In the genomic region with DNA sequence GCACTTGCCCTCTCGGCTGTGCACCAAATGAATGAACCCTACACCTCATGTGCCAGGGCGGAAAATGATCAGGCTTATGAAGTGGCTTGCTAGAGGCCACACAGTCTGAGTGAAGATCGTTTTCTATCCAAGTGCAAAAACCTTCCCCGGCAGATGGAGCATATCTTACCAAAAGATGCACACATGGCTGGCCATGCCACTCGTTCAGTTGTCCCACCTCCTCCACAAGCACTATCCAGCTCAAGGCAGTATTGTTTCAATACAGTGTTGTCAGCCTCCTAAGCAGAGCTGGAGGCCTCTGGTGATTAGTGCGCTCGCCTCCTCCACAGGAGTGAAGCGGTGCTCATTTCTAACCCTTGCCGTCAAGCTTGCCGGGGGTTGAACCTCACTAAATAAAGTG, we compare ENCODE assay signal across 8 mouse cellular contexts.
DNase-seq lines count a peak whose midpoint lies in the region; ATAC-seq and TF ChIP-seq lines count a peak whose summit lies in the region.

No protein-coding gene starts in this region.

- no peak for TF ChIP-seq POLR2A in brain, embryonic 14.5 days (IDR thresholded peaks at IDR 0.05; ENCODE audit: borderline replicate concordance, extremely low read depth, insufficient read depth, insufficient read length, poor library complexity, severe bottlenecking)

- H3K36me3 ChIP-seq in midbrain, embryonic 14.5 days (ENCODE audit: control insufficient read depth, insufficient read depth, low read length), result no peaks in the 10 kb centered on the region

- H3K4me1 ChIP-seq in midbrain, embryonic 14.5 days (ENCODE audit: control insufficient read depth, insufficient read depth, low read length), result peaks cover 16% of the 10 kb centered on the region

- no peaks in the 10 kb centered on the region for H3K27me3 ChIP-seq in midbrain, embryonic 14.5 days (ENCODE audit: control insufficient read depth, insufficient read depth, low read length)

- ATAC-seq in midbrain, embryonic 14.5 days (ENCODE audit: low FRiP score, low TSS enrichment), result no peak
- no peak for ATAC-seq in erythroblast, adult 5-6 weeks (replicated peaks; ENCODE audit: low FRiP score, poor library complexity, severe bottlenecking)

- no peak for TF ChIP-seq CTCF in brain, embryonic 14.5 days (IDR thresholded peaks at IDR 0.05; ENCODE audit: borderline replicate concordance, extremely low read depth, insufficient read depth, insufficient read length)

- 60% methylated on average over 10 of the region's 10 CpGs for WGBS in midbrain, embryonic 14.5 days

- intact Hi-C loops in left cerebral cortex, postnatal 36 days (cut with DNase I), result no loop called here

- DNase-seq in cerebellum, postnatal 14 days, result peak; percentile 22 to 40
- DNase-seq in cerebellum, adult 18-20 months, result no peak
- DNase-seq in left cerebral cortex, adult 11 months (ENCODE audit: low spot score), result peak; percentile 32
- no peak for DNase-seq in left cerebral cortex, postnatal 36 days (ENCODE audit: low spot score in 2 of 2)
- peak; percentile 35 for DNase-seq in brain, embryonic 14.5 days (ENCODE audit: low read depth)
- DNase-seq in midbrain, embryonic 14.5 days, result no peak
- no peak for DNase-seq in layer of hippocampus, adult 9-10 months (ENCODE audit: low spot score)

- no peak overlapping the region for H3K4me3 ChIP-seq in midbrain, embryonic 14.5 days (replicated peaks; ENCODE audit: low read depth, low read length)

- no peak overlapping the region for H3K4me2 ChIP-seq in midbrain, embryonic 14.5 days (ENCODE audit: low read length)

- H3K27ac ChIP-seq in midbrain, embryonic 14.5 days (replicated peaks; ENCODE audit: low read depth, low read length), result 0 out of 2 replicates have a peak overlapping the region, but pooled peaks have one; percentile 43

- no peak overlapping the region for H3K9ac ChIP-seq in midbrain, embryonic 14.5 days (replicated peaks; ENCODE audit: low read length)

- no peaks in the 10 kb centered on the region for H3K9me3 ChIP-seq in midbrain, embryonic 14.5 days (ENCODE audit: control insufficient read depth, low read length)

Comparison
In these comparisons a context has a peak if more than half of its experiments do, and no peak if none do; other contexts are left out.
1. DNase-seq: peak in cerebellum, postnatal 14 days (2 of 2), left cerebral cortex, adult 11 months (single experiment) and brain, embryonic 14.5 days (single experiment); none in cerebellum, adult 18-20 months (0 of 2), left cerebral cortex, postnatal 36 days (0 of 2), midbrain, embryonic 14.5 days (single experiment) and layer of hippocampus, adult 9-10 months (single experiment).